Mouse (Mus musculus) limb, embryonic 13.5 days (tissue): ENCODE data around the gene Dzip1. TPM values are rescaled to one million over a fixed set of nuclear protein-coding genes. Genes with fewer than 3 reads are reported as not detected.

Source experiments
- ATAC-seq: fragments of 200-750 bp; cut with Nextera tagmentation; 2 replicates; pipeline ENCODE4 v1.8.0; 2017; ENCODE audit warnings: low read depth, moderate number of reproducible peaks, moderate TSS enrichment; ENCODE audit not compliant: low FRiP score
- H3K27ac ChIP-seq: fragments of 300-500 bp; sonication (generic); 2 replicates; pipeline ENCODE4 v1.5.1; 2015; ENCODE audit warnings: inconsistent platforms, mild to moderate bottlenecking, moderate library complexity
- H3K27me3 ChIP-seq: fragments of 300-500 bp; sonication (generic); 2 replicates; pipeline ENCODE4 v1.6.1; 2015; ENCODE audit warnings: mild to moderate bottlenecking, inconsistent platforms
- H3K36me3 ChIP-seq: fragments of 300-500 bp; sonication (generic); 2 replicates; pipeline ENCODE4 v1.6.1; 2015; ENCODE audit warnings: inconsistent platforms, mild to moderate bottlenecking, moderate library complexity
- H3K4me1 ChIP-seq: fragments of 300-500 bp; sonication (generic); 2 replicates; pipeline ENCODE4 v1.6.1; 2015; ENCODE audit warnings: inconsistent platforms
- H3K4me2 ChIP-seq: fragments of 300-500 bp; sonication (generic); replicated peaks from 2 replicates; pipeline ENCODE4 v1.6.1; 2015; ENCODE audit warnings: inconsistent platforms, mild to moderate bottlenecking, moderate library complexity
- H3K4me3 ChIP-seq: fragments of 300-500 bp; sonication (generic); 2 replicates; pipeline ENCODE4 v1.5.1; 2015; ENCODE audit warnings: moderate library complexity, mild to moderate bottlenecking, inconsistent platforms
- H3K9ac ChIP-seq: fragments of 300-500 bp; sonication (generic); 2 replicates; pipeline ENCODE4 v1.6.1; 2015; ENCODE audit warnings: mild to moderate bottlenecking, inconsistent platforms
- H3K9me3 ChIP-seq: fragments of 300-500 bp; sonication (generic); 2 replicates; pipeline ENCODE4 v1.6.1; 2016; ENCODE audit warnings: inconsistent platforms
- WGBS: fragments of 180-500 bp; shearing (Covaris S2); methylation state at CpG from one replicate; pipeline ENCODE4 v1.1.7; 2015; 5-methylcytosine and 5-hydroxymethylcytosine counted together
- polyA plus RNA-seq: library from polyadenylated mRNA; unstranded; fragments of >200 nt; fragmentation: Nextera tagmentation; extraction: Ambion mirVana; gene quantifications from 2 replicates; pipeline ENCODE4 v1.2.1, GENCODE M21; 2015

Gene Dzip1
- polyA plus RNA-seq, 1 experiment from 2014 or later, result 31.5 TPM

DNA sequence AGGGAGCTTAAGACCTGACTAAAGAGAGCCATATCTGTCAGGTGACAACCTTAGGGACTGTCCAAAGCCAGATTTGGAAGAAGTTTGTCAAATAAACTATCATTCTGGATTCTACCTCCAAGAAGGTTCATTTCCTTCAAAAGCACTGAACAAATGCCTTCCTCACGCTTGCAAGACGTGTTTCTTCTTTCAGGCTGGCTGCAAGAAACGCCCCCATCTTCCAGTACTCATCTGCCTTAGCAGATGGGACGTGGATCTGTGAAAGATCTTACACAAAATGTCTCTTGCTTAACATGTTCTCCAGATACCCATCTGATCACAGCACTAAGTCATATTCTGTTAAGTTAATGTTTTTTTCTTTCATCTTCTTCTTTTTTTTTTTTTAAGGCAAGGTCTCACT lies 35.2 kb downstream of the Dzip1 start:
- no peak overlapping the region for H3K9ac ChIP-seq
- no peak overlapping the region for H3K27ac ChIP-seq
- H3K36me3 ChIP-seq, result peaks cover 88% of the 10 kb centered on the region
- H3K4me2 ChIP-seq, result no peak overlapping the region
- H3K9me3 ChIP-seq, result no peaks in the 10 kb centered on the region
- WGBS, result 88% methylated on average over 4 of the region's 4 CpGs
- ATAC-seq, result no peak
- no peak overlapping the region for H3K4me3 ChIP-seq
- no peaks in the 10 kb centered on the region for H3K27me3 ChIP-seq
- H3K4me1 ChIP-seq, result no peaks in the 10 kb centered on the region

DNA sequence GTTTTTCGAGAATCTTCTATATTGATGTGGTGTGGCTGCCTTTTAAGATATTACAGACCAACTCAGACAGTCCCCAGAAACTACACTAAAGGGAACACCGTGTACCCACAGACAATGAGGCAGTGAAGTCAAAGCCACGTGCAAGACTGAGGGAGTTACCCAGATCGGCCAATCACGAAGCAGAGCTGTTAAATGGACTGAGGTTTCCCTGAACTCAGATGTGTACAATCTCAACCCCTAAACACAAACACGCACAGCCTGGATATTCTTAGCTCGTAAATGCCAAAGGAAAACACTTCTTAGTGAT lies 41.1 kb downstream of the Dzip1 start:
- 85% methylated on average over 7 of the region's 7 CpGs for WGBS
- Histone ChIP-seq H3K9ac (no peak overlapping the region), H3K27ac (no peak overlapping the region), H3K4me3 (no peak overlapping the region), H3K4me1 (no peaks in the 10 kb centered on the region), H3K27me3 (no peaks in the 10 kb centered on the region), H3K36me3 (peaks cover 90% of the 10 kb centered on the region), H3K9me3 (no peaks in the 10 kb centered on the region), H3K4me2 (no peak overlapping the region)
- ATAC-seq, result no peak

DNA sequence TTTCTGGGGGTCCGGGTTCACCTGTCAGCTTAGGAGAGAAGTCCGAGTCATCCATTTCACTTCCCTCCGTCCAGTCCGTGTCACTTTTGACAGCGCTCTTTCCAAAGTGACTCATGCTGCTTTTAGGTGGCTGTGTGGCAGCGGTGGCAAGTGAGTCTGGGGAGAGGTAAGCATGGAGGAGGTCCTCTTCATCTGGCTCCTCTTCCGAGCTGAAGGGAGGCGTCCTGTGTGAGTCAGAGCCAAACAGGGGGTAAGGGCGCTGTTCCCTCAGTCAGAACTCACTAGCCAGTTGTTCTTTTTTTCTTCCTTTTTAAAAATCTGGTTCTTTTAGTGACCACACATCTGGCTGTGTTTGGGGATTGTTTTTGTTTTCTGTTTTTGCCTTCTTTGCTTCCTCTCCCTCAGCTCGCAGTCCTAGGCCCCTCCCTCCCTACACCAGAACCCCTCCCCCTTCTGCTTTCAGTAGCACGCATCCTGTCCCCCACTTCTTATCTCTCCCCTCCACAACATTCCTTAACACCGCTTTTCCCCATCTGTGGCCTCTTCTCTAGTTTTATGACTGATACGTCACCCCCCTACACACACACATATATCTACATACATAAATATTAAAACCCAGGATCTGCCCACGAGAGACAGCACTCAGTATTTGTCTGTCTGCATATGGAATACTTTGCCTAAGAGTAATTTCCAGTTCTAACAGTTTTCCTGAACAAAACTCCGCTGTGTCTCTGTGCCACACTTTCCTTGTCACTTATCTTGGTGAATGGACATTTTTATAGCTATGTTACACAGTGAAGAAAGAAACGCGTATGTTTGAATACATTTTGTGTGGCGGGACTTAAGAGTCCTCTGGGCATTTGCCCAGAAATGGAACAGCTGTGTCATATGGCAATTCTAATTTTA lies 41.7 kb downstream of the Dzip1 start:
- Histone ChIP-seq H3K4me3 (no peak overlapping the region), H3K9ac (no peak overlapping the region), H3K27me3 (no peaks in the 10 kb centered on the region), H3K36me3 (peaks cover 90% of the 10 kb centered on the region), H3K27ac (no peak overlapping the region), H3K4me1 (no peaks in the 10 kb centered on the region), H3K4me2 (no peak overlapping the region), H3K9me3 (no peaks in the 10 kb centered on the region)
- WGBS, result 82% methylated on average over 18 of the region's 18 CpGs
- no peak for ATAC-seq

DNA sequence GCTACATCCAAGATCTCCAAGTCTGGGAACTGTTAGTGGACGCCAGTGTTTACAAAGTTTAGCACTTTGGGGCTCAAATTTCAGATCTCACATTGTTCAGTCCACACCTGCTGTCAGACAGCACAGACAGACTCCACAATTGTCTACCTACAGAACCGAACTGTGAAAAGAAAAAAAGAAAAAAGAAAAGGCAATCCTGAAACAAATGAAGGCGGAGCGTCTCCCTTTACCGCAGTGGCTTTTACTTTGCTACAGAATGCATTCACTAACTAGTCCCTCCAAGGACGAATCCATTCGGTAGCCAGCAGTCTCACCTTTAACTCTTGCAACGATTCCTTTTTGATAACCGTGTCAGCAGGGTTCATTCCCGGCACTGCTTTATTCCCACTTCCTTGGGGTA lies 44.6 kb downstream of the Dzip1 start:
- no peak for ATAC-seq
- H3K9me3 ChIP-seq, result no peaks in the 10 kb centered on the region
- no peak overlapping the region for H3K4me2 ChIP-seq
- H3K4me1 ChIP-seq, result 0 out of 2 replicates have a peak, but pooled peaks cover 3% of the 10 kb centered on the region
- no peak overlapping the region for H3K27ac ChIP-seq
- WGBS, result 75% methylated on average over 10 of the region's 10 CpGs
- H3K36me3 ChIP-seq, result peaks cover 78% of the 10 kb centered on the region
- no peaks in the 10 kb centered on the region for H3K27me3 ChIP-seq
- H3K4me3 ChIP-seq, result no peak overlapping the region
- no peak overlapping the region for H3K9ac ChIP-seq

DNA sequence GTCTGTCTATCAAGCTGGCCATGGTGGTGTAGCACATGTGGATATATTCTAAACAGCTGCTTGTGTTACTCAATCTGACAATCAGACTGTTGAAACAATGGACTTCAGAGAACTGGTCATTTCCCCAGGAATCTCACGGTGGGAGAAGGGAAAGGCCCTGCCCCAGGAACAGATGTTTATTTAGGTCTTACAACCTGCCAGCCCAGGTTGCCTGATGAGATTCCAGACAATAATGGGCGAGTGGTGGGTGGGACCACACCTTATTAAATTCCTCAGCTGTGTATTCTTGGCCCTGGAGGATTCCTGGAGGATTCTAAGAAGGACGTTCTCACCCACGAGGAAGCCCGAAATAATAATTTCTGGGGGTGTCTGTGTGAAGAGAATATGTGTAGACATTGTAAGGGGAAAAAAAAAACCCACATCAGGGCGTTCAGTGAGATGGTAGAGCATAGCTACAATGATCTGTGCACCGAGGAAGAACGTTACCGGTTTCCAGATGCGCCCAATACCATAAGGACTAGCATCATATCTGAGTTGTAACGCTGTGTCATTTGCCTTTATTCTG lies 46.8 kb downstream of the Dzip1 start:
- ATAC-seq, result no peak
- H3K27ac ChIP-seq, result no peak overlapping the region
- H3K36me3 ChIP-seq, result peaks cover 69% of the 10 kb centered on the region
- H3K4me1 ChIP-seq, result 0 out of 2 replicates have a peak, but pooled peaks cover 3% of the 10 kb centered on the region
- H3K27me3 ChIP-seq, result no peaks in the 10 kb centered on the region
- no peaks in the 10 kb centered on the region for H3K9me3 ChIP-seq
- H3K9ac ChIP-seq, result no peak overlapping the region
- H3K4me2 ChIP-seq, result no peak overlapping the region
- no peak overlapping the region for H3K4me3 ChIP-seq
- 79% methylated on average over 11 of the region's 11 CpGs for WGBS

DNA sequence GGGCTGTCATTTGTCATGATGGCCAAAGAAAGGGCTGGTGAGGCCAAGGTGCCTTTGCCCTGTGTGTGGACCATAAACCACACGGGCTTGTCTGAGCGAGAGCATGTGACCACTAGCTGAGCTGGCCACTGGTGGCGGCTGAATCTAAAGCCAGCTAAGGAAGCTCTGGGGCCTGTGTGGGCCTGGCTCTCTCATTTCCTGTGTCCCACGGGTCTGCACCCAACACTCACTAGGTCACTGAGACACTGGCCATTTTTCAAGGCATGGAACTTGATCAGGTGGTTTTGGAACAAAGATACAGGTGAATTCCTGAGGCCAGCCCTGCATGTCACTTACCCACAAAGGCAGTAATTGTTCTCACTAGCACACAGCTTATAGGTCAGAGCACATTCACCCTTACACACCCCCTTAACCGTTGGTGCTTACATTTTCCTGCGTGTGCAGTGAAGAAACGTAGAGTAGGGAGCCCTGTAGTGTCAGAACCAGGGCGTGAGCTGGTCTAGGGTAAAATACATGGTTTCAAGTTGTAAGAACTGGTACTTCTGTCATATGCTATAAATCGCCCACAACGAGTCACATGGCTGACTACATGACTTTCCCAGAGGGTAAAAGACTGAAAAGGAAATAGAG lies 50.4 kb downstream of the Dzip1 start:
- 59% methylated on average over 10 of the region's 10 CpGs for WGBS
- H3K4me1 ChIP-seq, result 0 out of 2 replicates have a peak, but pooled peaks cover 3% of the 10 kb centered on the region
- H3K4me2 ChIP-seq, result no peak overlapping the region
- ATAC-seq, result no peak
- H3K9me3 ChIP-seq, result no peaks in the 10 kb centered on the region
- H3K27ac ChIP-seq, result no peak overlapping the region
- H3K9ac ChIP-seq, result no peak overlapping the region
- H3K27me3 ChIP-seq, result no peaks in the 10 kb centered on the region
- no peak overlapping the region for H3K4me3 ChIP-seq
- H3K36me3 ChIP-seq, result peaks cover 52% of the 10 kb centered on the region

DNA sequence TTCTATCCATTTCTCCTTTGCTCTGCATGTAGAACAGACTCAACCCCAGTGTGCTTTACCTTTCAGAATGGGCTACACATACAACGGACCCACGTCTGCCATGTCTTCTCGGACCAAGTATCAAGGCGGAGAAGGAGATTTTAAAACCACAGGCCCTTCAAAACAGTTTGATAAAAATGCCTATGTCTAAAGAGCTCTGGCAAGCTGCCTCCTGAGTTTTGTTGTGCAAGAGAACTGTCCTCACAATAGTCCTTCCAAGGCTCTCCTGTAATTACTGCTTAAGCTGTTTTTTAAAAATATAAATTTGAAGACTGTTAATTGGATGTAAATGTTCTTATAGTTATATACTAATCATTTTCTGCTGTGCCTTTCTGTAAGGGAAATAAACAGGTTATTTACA lies 51.1 kb downstream of the Dzip1 start:
- WGBS, result 97% methylated on average over 4 of the region's 4 CpGs
- peaks cover 44% of the 10 kb centered on the region for H3K36me3 ChIP-seq
- no peak for ATAC-seq

DNA sequence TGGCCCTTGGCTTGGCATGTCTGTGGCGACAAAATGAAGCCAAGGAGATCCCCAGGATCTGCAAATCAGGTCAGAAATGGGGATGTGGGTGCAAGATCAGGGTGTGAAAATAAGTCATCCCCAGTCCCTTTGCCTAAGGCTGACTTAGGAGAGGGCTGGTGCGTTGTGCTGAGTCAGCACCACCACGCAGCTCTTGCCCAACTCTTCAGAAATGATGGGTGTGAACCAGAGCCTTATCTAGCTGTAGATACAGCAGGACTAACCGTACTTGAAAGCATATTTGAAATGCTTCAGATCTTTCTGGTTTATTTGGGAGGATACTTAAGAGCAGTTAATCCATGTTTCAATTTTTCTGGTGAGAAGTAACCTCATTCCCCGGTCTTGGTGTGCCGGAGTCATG lies 55.5 kb downstream of the Dzip1 start:
- peaks cover 17% of the 10 kb centered on the region for H3K36me3 ChIP-seq
- H3K4me2 ChIP-seq, result no peak overlapping the region
- H3K27ac ChIP-seq, result no peak overlapping the region
- H3K27me3 ChIP-seq, result no peaks in the 10 kb centered on the region
- no peak for ATAC-seq
- H3K4me3 ChIP-seq, result no peak overlapping the region
- 87% methylated on average over 6 of the region's 6 CpGs for WGBS
- peaks cover 18% of the 10 kb centered on the region for H3K4me1 ChIP-seq
- no peak overlapping the region for H3K9ac ChIP-seq
- no peaks in the 10 kb centered on the region for H3K9me3 ChIP-seq

More for the DNA sequence above, 51.1 kb downstream of the Dzip1 start:
- Histone ChIP-seq H3K4me2 (no peak overlapping the region), H3K9me3 (no peaks in the 10 kb centered on the region), H3K27ac (no peak overlapping the region), H3K4me3 (no peak overlapping the region), H3K27me3 (no peaks in the 10 kb centered on the region), H3K9ac (no peak overlapping the region), H3K4me1 (peaks cover 6% of the 10 kb centered on the region; the same call in 1 of the 2 replicates)

DNA sequence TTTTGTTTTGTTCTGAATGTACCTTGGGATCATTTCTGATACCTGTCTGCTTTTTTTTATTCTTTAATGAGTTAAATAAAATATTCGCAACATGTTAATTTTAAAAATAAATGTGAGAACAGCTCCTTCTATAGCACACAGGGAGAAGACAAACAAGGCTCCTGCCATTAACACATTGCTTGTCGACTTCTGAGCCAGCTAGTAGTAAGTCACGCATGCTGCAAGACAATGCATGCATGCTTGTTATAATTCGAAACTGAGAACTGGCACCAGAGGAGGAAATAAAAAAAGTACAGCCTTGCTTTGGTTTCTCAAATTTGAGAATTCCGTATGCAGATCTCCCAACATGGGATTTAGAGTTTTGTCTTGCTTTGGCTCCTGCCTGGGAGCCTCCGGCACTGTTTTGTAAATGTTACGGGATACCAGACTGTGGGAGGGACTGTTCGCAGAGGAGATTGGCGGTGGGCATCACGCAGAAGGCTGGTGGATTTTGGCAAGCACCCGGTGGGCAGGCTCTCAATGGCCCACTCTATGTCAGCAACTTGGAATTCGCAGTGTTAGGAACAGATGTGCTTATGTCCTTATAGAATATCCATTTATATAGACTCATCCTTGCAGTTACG lies 57.0 kb downstream of the Dzip1 start:
- WGBS, result 80% methylated on average over 13 of the region's 13 CpGs
- Histone ChIP-seq H3K4me2 (no peak overlapping the region), H3K4me1 (peaks cover 18% of the 10 kb centered on the region), H3K36me3 (peaks cover 11% of the 10 kb centered on the region), H3K27ac (no peak overlapping the region), H3K4me3 (no peak overlapping the region), H3K9ac (no peak overlapping the region), H3K27me3 (no peaks in the 10 kb centered on the region), H3K9me3 (no peaks in the 10 kb centered on the region)
- ATAC-seq, result no peak

DNA sequence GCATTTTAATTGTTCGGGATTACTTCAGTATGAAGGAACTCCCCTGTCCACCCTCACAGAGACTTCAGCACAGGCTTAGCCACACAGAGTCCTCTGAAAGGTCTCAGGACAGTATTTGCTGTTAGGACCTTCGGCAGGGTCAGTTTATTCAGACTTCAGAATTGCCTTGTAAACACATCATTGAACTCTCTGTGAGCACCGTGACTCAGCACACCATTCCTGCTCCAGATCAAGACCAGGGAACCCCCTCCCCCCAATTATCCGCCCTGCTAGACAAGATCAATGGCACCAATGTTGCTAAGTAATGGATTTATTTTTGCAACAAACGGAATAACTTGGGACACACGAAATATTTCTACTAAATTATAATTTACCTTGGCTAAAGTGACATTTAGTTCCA lies 57.9 kb downstream of the Dzip1 start:
- 56% methylated on average over 6 of the region's 6 CpGs for WGBS
- no peak for ATAC-seq
- Histone ChIP-seq H3K27me3 (no peaks in the 10 kb centered on the region), H3K9me3 (no peaks in the 10 kb centered on the region), H3K36me3 (peaks cover 4% of the 10 kb centered on the region; the same call in 1 of the 2 replicates), H3K27ac (no peak overlapping the region), H3K4me2 (no peak overlapping the region), H3K4me1 (peaks cover 18% of the 10 kb centered on the region), H3K9ac (no peak overlapping the region), H3K4me3 (no peak overlapping the region)

DNA sequence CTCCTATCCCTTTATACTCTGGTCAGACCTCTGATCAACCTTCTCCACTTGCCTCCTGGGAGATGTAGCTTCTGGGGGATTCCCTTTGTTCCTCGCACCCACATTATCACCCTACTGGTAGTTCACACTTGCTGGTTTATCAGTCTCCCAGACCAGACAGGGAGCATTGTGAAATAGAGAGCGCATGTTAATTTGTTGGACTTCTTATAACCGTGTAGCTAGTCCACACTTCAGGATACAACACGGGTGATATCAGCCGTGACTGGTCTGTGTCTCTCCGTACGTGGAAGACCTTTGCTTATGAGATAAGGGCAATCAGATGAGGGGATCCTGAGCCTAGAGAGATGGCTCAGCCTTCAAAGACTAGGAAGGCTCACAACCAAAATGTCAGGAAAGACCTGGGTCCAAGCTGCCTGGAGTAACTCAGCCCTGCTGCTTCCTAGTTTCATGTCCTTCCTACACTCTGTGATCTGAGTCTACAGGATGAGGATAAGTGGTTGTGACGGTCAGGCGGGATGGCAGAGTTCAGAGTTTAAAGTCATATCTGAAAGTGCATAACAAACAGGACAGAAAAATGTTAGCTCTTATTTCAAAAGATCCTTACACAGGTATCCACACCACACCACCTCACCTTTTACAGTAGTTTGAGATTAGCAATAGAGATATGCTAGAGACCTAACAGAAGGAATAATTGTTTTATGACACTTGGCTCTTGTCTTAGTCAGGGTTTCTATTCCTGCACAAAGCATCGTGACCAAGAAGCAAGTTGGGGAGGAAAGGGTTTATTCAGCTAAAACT lies 59.0 kb downstream of the Dzip1 start:
- no peak overlapping the region for H3K4me3 ChIP-seq
- H3K4me2 ChIP-seq, result no peak overlapping the region
- H3K9ac ChIP-seq, result no peak overlapping the region
- no peaks in the 10 kb centered on the region for H3K27me3 ChIP-seq
- 74% methylated on average over 10 of the region's 10 CpGs for WGBS
- no peak for ATAC-seq
- H3K27ac ChIP-seq, result no peak overlapping the region
- H3K36me3 ChIP-seq, result no peaks in the 10 kb centered on the region
- no peaks in the 10 kb centered on the region for H3K9me3 ChIP-seq
- peaks cover 18% of the 10 kb centered on the region for H3K4me1 ChIP-seq
